In genomic region chr17:12854386-12854785, GRCm38 (mm10) we compare ENCODE assay signal across 24 mouse cellular contexts. TPM values are rescaled to one million over a fixed set of nuclear protein-coding genes. Genes with fewer than 3 reads are reported as not detected.
"Had no signal": no experiment of that assay in that cellular context is flagged by ENCODE, and none has a peak within 500 bp of the region (broad histone marks: within the 10 kb centered on the region; RNA-seq: fewer than 3 reads in every experiment).

No protein-coding gene starts in this region.

- DNase-seq: kidney, postnatal 4 days; liver; liver, postnatal 0 days; lung, embryonic 14.5 days; retina, postnatal 1 day; spleen, adult 18-20 months; thymus, postnatal 25 days had no signal

- H3K27me3 ChIP-seq: limb, embryonic 13.5 days; midbrain, embryonic 12.5 days; midbrain, embryonic 15.5 days; neural tube, embryonic 12.5 days; neural tube, embryonic 15.5 days; stomach, embryonic 15.5 days had no signal

- ATAC-seq: intestine, postnatal 0 days; liver, postnatal 0 days; lung, postnatal 0 days; midbrain, embryonic 15.5 days had no signal

- H3K27ac ChIP-seq: kidney, postnatal 0 days; limb, embryonic 10.5 days; limb, embryonic 13.5 days; liver, embryonic 14.5 days; macrophage; midbrain, embryonic 12.5 days; midbrain, embryonic 15.5 days; neural tube, embryonic 12.5 days; neural tube, embryonic 15.5 days; stomach, embryonic 15.5 days had no signal

- H3K4me2 ChIP-seq: limb, embryonic 13.5 days; lung, embryonic 14.5 days; midbrain, embryonic 12.5 days; midbrain, embryonic 15.5 days; neural tube, embryonic 12.5 days; neural tube, embryonic 15.5 days; stomach, embryonic 15.5 days had no signal

- H3K4me1 ChIP-seq: limb, embryonic 10.5 days; limb, embryonic 13.5 days; midbrain, embryonic 12.5 days; midbrain, embryonic 15.5 days; neural tube, embryonic 12.5 days; neural tube, embryonic 15.5 days; stomach, embryonic 15.5 days had no signal

- H3K9me3 ChIP-seq: limb, embryonic 10.5 days; limb, embryonic 13.5 days; midbrain, embryonic 12.5 days; midbrain, embryonic 15.5 days; neural tube, embryonic 12.5 days; neural tube, embryonic 15.5 days; stomach, embryonic 15.5 days had no signal

- H3K9ac ChIP-seq: limb, embryonic 13.5 days; liver, embryonic 14.5 days; liver, postnatal 0 days; lung, embryonic 14.5 days; midbrain, embryonic 12.5 days; midbrain, embryonic 15.5 days; neural tube, embryonic 12.5 days; neural tube, embryonic 15.5 days; stomach, embryonic 15.5 days had no signal

- H3K4me3 ChIP-seq: limb, embryonic 10.5 days; limb, embryonic 13.5 days; midbrain, embryonic 12.5 days; midbrain, embryonic 15.5 days; neural tube, embryonic 12.5 days; neural tube, embryonic 15.5 days; stomach, embryonic 15.5 days had no signal

- H3K36me3 ChIP-seq: limb, embryonic 10.5 days; limb, embryonic 13.5 days; midbrain, embryonic 12.5 days; midbrain, embryonic 15.5 days; neural tube, embryonic 12.5 days; neural tube, embryonic 15.5 days; stomach, embryonic 15.5 days had no signal

RNA-seq across cellular contexts. Expression of gene Mas1, which starts 13.6 kb away (rescaled TPM):
- total RNA-seq: megakaryocyte, adult 5-6 weeks had no signal
- polyA plus RNA-seq: macrophage had no signal

RNA-seq across cellular contexts. Expression of gene Mrgprh, which starts 21.4 kb away (rescaled TPM):
- total RNA-seq: layer of hippocampus, postnatal 10 days; layer of hippocampus, postnatal 36 days; megakaryocyte, adult 5-6 weeks had no signal
- polyA plus RNA-seq: intestine, embryonic 14.5 days; intestine, postnatal 0 days; kidney, postnatal 0 days; liver, embryonic 14.5 days; liver, postnatal 0 days; lung, embryonic 14.5 days; lung, postnatal 0 days; macrophage; midbrain, embryonic 12.5 days; midbrain, embryonic 15.5 days; neural tube, embryonic 12.5 days; neural tube, embryonic 15.5 days; thymus, postnatal 0 days had no signal

RNA-seq across cellular contexts. Expression of gene Pnldc1, which starts 55.6 kb away (rescaled TPM):
- polyA plus RNA-seq: macrophage had no signal
